Mouse (Mus musculus) lung, postnatal 0 days (tissue): ENCODE data around the gene Gm12216. TPM values are rescaled to one million over a fixed set of nuclear protein-coding genes. Genes with fewer than 3 reads are reported as not detected.
"Not testable (repeated sequence)": the region's sequence is repeated elsewhere in the genome, so short reads cannot be mapped to it uniquely, and the experiment has no call there.

ENCODE experiments used
- ATAC-seq: fragments of 200-750 bp; cut with Nextera tagmentation; 2 replicates; pipeline ENCODE4 v1.8.0; 2017; ENCODE audit warnings: moderate library complexity
- DNase-seq: peaks from one replicate; pipeline ENCODE4 v3.0.0-alpha.2; 2016; ENCODE audit warnings: low spot score
- H3K27ac ChIP-seq: fragments of 300-500 bp; sonication (generic); 2 replicates; pipeline ENCODE4 v1.5.1; 2014; ENCODE audit warnings: antibody characterized with exemption, mild to moderate bottlenecking, low read length, mixed read lengths
- H3K27me3 ChIP-seq: fragments of 300-500 bp; sonication (generic); replicated peaks from 2 replicates; pipeline ENCODE4 v1.6.1; 2014; ENCODE audit warnings: low read length, mixed read lengths; ENCODE audit not compliant: insufficient read depth
- H3K36me3 ChIP-seq: fragments of 300-500 bp; sonication (generic); 2 replicates; pipeline ENCODE4 v1.6.1; 2014; ENCODE audit warnings: low read length, mixed read lengths; ENCODE audit not compliant: insufficient read depth
- H3K4me1 ChIP-seq: fragments of 300-500 bp; sonication (generic); 2 replicates; pipeline ENCODE4 v1.6.1; 2014; ENCODE audit warnings: antibody characterized with exemption, low read depth, low read length, mixed read lengths; ENCODE audit not compliant: insufficient read depth
- H3K4me2 ChIP-seq: fragments of 300-500 bp; sonication (generic); replicated peaks from 2 replicates; pipeline ENCODE4 v1.6.1; 2014; ENCODE audit warnings: low read depth, mild to moderate bottlenecking, low read length, moderate library complexity, mixed read lengths
- H3K4me3 ChIP-seq: fragments of 300-500 bp; sonication (generic); 2 replicates; pipeline ENCODE4 v1.5.1; 2014; ENCODE audit warnings: low read depth, low read length
- H3K9ac ChIP-seq: fragments of 300-500 bp; sonication (generic); replicated peaks from 2 replicates; pipeline ENCODE4 v1.6.1; 2014; ENCODE audit warnings: low read depth, mild to moderate bottlenecking
- H3K9me3 ChIP-seq: fragments of 300-500 bp; sonication (generic); 2 replicates; pipeline ENCODE4 v1.6.1; 2016; ENCODE audit warnings: low read length, mixed read lengths
- CTCF ChIP-seq: IDR thresholded peaks from 2 replicates; pipeline ENCODE4 v1.5.1; 2016; ENCODE audit warnings: antibody characterized with exemption, mild to moderate bottlenecking
- EP300 ChIP-seq: IDR thresholded peaks from 2 replicates; pipeline ENCODE4 v1.6.1; 2016; ENCODE audit warnings: antibody characterized with exemption, mild to moderate bottlenecking, control low read depth
- WGBS: fragments of 180-500 bp; shearing (Covaris S2); extraction: QIAGEN DNeasy Blood & Tissue Kit; methylation state at CpG from one replicate; pipeline ENCODE4 v1.1.7; 2014; 5-methylcytosine and 5-hydroxymethylcytosine counted together
- polyA plus RNA-seq: library from polyadenylated mRNA; unstranded; fragments of >200 nt; fragmentation: Nextera tagmentation; extraction: Ambion mirVana; gene quantifications from 2 replicates; pipeline ENCODE4 v1.2.1, GENCODE M21; 2015

Gm12216 gene
- polyA plus RNA-seq, 1 experiment from 2014 or later, result 5.4 TPM

DNA sequence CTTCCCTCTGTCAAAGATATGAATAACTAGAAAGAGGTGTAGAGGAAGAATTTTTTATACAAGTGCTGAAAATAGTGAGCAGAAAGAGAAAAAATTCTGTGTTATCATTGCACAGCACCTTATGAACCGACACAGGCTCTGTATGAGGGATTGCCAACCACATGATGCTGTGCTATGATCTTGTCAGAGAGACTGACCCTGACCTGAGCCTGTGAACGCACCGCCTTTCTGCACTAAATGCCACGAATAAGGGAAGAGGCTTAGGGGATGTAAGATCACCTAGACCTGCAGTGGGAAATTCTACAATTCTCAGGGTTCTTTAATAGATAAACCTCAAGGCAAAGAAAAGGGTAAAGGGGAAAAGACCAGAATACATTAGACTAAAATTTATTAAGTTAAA lies 17.4 kb upstream of the Gm12216 start:
- Histone ChIP-seq H3K4me1 (no peaks in the 10 kb centered on the region), H3K27ac (no peak overlapping the region), H3K9me3 (no peaks in the 10 kb centered on the region), H3K4me2 (no peak overlapping the region), H3K36me3 (no peaks in the 10 kb centered on the region), H3K27me3 (no peaks in the 10 kb centered on the region), H3K4me3 (no peak overlapping the region), H3K9ac (no peak overlapping the region)
- DNase-seq (no peak), ATAC-seq (no peak)
- no peak for TF ChIP-seq CTCF
- 67% methylated on average over 4 of the region's 4 CpGs for WGBS

DNA sequence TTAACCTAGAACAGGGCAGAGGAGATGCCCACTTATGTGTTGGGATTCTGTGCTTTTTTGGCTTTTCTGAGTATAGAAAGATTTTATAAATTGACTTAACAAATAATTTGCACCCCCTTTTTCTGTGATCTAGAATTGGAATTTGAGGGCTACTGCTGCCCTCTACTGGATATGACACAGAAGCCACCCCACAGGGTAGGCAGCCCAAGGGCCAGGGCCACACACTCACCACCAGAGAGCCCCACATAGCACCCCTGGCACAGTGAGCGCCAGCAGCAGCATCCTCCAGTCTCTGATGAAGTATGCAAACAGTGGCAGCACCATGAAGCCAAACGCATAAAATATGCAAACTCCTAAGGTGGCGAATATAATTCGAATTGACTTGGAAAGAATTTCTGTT lies 15.7 kb upstream of the Gm12216 start:
- H3K4me3 ChIP-seq, result no peak overlapping the region
- H3K4me2 ChIP-seq, result no peak overlapping the region
- no peaks in the 10 kb centered on the region for H3K4me1 ChIP-seq
- no peaks in the 10 kb centered on the region for H3K27me3 ChIP-seq
- no peak for TF ChIP-seq EP300
- TF ChIP-seq CTCF, result peak; percentile 51
- no peaks in the 10 kb centered on the region for H3K36me3 ChIP-seq
- H3K9ac ChIP-seq, result no peak overlapping the region
- no peak overlapping the region for H3K27ac ChIP-seq
- ATAC-seq, result no peak
- DNase-seq, result peak; percentile 20
- H3K9me3 ChIP-seq, result no peaks in the 10 kb centered on the region
- 69% methylated on average over 4 of the region's 4 CpGs for WGBS

DNA sequence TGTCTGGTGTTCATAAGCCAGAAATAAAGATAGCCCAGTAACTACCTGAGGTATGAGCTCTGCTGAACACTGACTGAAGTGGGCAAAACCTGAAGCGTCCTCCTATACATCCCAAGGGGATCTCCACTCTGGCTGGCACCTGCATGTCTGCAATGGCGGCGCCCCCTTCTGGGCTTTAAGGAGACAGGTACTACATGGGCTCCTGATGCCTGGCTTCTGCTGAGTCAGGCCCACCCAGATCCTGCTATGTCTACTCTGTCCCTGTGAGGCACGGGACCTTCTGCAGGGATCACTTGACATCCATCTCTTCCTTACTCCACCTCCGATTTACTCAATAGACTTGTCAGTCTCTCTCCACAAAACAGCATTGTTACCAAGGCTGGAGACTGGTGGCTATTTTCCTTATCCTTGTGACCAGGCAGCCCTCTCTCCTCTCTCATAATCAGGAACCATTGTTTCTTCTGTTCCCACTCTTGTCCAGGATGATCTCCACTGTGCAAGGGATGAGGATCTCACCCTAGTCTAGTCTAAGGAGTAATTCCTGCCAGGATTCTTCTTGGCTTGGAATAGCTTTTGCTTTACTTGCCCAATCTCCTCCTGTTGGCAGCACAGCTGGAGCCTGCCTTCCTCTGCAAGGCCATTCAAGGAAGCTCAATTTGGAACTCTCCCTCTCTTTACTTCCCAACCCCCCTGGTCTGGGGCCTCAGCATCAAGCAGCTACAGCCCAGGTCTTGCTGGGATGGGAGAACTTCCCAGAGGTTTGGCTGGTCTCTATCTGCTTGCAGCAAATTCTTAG lies 15.1 kb upstream of the Gm12216 start:
- TF ChIP-seq CTCF, result peak; percentile 42

DNA sequence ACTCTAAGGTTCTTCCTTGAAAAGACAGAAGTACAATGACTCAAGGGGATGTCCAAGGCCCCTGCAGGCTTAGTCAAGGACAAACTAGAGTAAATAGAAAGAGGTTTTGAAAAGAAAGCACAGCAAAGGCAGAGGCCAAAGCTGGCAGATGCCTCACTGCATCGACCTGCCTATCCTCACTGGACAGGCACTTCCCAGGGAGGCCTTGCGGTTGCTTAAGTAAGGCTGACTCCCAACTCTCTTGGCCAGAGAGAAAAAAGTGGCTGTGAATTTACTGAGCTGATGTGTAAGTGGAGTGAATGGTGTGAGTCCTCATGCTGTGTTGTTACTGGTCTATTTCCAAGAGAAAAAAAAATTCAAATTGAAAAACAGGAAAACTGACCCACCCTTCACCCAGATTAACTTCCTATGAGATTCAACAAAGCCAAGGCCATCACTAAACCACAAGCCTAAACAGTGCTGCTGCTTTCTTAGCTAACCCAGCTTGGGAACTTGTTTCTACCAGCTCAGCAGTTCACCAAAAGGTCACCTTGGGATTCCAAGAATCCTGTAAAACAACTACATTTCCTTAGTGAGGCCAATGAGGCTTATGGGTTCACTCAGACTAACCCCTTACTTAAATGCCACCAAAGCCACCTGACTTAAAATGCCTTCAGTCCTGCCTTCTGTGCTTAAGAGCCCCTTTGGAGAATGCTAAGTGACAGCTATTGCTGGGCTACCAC lies 12.9 kb upstream of the Gm12216 start:
- Histone ChIP-seq H3K4me2 (no peak overlapping the region), H3K27ac (0 out of 2 replicates have a peak overlapping the region, but pooled peaks have one; percentile 6), H3K4me1 (no peaks in the 10 kb centered on the region), H3K9me3 (no peaks in the 10 kb centered on the region), H3K27me3 (no peaks in the 10 kb centered on the region), H3K9ac (no peak overlapping the region), H3K4me3 (no peak overlapping the region), H3K36me3 (no peaks in the 10 kb centered on the region)
- ATAC-seq (no peak), DNase-seq (no peak)
- no peak for TF ChIP-seq EP300
- no peak for TF ChIP-seq CTCF
- 77% methylated on average over 2 of the region's 2 CpGs for WGBS

More for the DNA sequence above, 15.1 kb upstream of the Gm12216 start:
- H3K4me3 ChIP-seq, H3K27ac ChIP-seq, H3K27me3 ChIP-seq, H3K4me1 ChIP-seq, DNase-seq, H3K9ac ChIP-seq, H3K4me2 ChIP-seq, ATAC-seq, H3K9me3 ChIP-seq, H3K36me3 ChIP-seq: not testable (repeated sequence)
- 66% methylated on average over 5 of the region's 5 CpGs for WGBS

DNA sequence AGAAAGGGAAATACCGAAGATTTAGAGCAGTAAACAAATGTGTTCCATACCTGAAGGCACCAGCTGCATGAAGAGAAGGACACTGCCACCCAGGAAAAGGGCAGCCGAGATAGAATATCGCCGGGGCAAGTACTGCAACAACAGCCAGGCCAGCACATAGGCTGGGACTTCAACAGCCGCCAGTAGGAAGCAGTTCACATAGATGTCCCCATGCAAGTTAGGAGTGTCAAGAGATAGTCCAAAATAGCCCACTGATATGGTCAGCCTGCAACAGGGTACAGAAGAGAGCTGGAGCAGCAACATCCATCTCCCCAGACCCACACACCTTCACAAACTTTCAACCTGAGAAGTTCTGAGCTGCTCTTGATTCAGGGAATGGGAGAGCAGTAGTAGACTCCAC lies 10.1 kb upstream of the Gm12216 start:
- no peak for TF ChIP-seq CTCF
- no peaks in the 10 kb centered on the region for H3K27me3 ChIP-seq
- no peak overlapping the region for H3K9ac ChIP-seq
- H3K4me2 ChIP-seq, result no peak overlapping the region
- no peaks in the 10 kb centered on the region for H3K4me1 ChIP-seq
- DNase-seq (no peak), ATAC-seq (no peak)
- H3K27ac ChIP-seq, result no peak overlapping the region
- no peaks in the 10 kb centered on the region for H3K36me3 ChIP-seq
- WGBS, result 85% methylated on average over 5 of the region's 5 CpGs
- no peaks in the 10 kb centered on the region for H3K9me3 ChIP-seq
- H3K4me3 ChIP-seq, result no peak overlapping the region

DNA sequence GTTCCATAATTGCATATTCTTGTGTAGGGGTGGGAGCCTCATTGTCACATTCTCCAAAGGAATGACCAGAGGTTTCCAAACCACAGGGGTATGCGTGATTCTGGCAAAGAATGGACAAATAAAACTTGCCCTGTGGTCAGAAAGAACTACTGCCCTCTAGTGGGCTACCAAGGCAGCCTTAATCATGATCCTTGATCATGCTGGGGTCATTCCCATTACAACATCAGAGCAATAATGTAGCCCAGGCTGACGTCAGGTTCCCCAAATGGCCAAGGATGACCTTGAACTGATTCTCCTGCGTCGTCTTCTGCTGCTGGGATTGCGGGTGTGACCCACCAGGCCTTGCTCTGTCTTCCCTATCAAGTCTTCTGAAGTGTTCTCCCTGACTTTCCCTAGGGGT lies 9.3 kb upstream of the Gm12216 start:
- not testable (repeated sequence) for DNase-seq, H3K9me3 ChIP-seq, ATAC-seq, H3K27me3 ChIP-seq, H3K4me3 ChIP-seq, H3K36me3 ChIP-seq, H3K9ac ChIP-seq, H3K4me2 ChIP-seq, H3K4me1 ChIP-seq, H3K27ac ChIP-seq
- TF ChIP-seq CTCF, result peak; percentile 55
- 22% methylated on average over 5 of the region's 5 CpGs for WGBS

DNA sequence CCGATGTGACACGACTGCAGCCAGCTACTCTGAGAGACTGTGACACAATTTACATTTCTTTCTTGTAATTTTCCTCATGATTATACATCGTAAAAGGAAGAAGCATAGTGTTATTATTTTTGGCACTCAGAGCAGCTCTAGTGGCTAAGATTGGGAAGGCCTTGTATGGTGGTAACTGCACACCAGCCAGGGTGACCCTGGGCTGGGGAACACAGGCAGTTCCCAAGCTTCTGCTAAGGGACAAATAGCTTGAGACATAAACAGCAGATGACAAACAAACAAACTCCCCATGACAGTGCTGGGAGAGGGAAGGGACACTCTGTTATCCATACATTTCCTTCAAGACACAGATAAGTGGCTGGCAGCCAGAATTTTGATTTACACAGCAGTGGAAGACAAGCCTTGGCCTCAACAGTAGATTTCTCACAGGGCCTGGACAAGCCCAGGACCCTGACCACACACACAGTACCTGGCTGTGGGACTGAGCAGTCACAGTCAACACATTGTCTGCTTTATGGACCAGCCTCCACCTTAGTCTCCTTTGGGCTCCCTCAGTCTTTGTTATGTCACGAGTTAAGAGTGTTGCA lies 5.8 kb upstream of the Gm12216 start:
- ATAC-seq, result peak; percentile 52
- not testable (repeated sequence) for H3K9ac ChIP-seq, H3K36me3 ChIP-seq, H3K27me3 ChIP-seq, H3K27ac ChIP-seq, H3K9me3 ChIP-seq, H3K4me2 ChIP-seq, DNase-seq, H3K4me3 ChIP-seq, H3K4me1 ChIP-seq
- 76% methylated on average over 1 of the region's 4 CpGs for WGBS

DNA sequence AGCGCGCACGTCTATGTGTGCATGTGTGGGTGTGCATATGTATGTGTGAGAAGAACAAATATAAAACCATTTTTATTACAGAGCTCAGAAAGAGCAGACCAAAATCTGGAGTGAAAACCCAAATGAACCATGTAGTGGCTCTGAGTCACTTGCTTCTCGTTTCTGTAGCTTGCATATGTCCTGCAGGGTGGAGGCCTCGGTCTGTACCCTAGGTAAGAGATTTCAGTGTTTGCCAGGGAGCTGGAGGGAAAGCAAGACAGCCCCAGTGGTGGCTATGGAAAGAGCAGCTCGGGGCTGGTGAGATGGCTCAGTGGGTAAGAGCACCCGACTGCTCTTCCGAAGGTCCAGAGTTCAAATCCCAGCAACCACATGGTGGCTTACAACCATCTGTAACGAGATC lies 1.9 kb upstream of the Gm12216 start:
- not testable (repeated sequence) for ATAC-seq, H3K9ac ChIP-seq, H3K4me1 ChIP-seq, H3K36me3 ChIP-seq, H3K27me3 ChIP-seq, H3K9me3 ChIP-seq, H3K4me3 ChIP-seq, H3K27ac ChIP-seq, H3K4me2 ChIP-seq, DNase-seq
- 79% methylated on average over 8 of the region's 9 CpGs for WGBS
